Mouse (Mus musculus): ENCODE results near the gene Ptprz1. TPM values are rescaled to one million over a fixed set of nuclear protein-coding genes. Genes with fewer than 3 reads are reported as not detected.
"Not testable (repeated sequence)": the region's sequence is repeated elsewhere in the genome, so short reads cannot be mapped to it uniquely, and the experiment has no call there.

Ptprz1 gene
- polyA plus RNA-seq, 1 experiment from 2014 or later, result 102 TPM

DNA sequence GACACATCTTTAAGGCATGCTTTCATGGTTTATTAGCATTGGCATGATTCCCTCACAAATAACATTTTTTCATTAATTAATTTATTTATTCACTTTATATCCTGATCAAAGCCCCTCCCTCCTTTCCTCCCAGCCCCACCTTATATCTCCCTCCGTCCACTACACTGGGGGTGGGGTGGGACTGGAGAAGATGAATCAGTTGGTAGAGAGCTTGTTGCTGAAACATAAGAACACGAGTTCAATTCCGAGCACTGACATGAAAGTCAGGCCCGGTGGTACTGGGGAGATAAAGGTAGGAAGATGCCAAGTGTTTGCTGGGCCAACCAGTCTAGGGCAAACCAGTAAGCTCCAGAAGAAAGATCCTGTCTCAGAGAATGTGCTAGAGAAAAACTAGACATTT, 173.5 kb downstream of the Ptprz1 start:
- H3K9me3 ChIP-seq, result no peaks in the 10 kb centered on the region
- no peak overlapping the region for H3K27ac ChIP-seq
- H3K36me3 ChIP-seq (replicated peaks), result peaks cover 61% of the 10 kb centered on the region
- H3K27me3 ChIP-seq, result no peaks in the 10 kb centered on the region
- H3K4me3 ChIP-seq (replicated peaks), result no peak overlapping the region
- ATAC-seq (ENCODE audit: low FRiP score), result no peak
- no peak overlapping the region for H3K4me2 ChIP-seq
- no peak overlapping the region for H3K9ac ChIP-seq
- WGBS, result 90% methylated on average over 4 of the region's 4 CpGs
- H3K4me1 ChIP-seq, result no peaks in the 10 kb centered on the region

DNA sequence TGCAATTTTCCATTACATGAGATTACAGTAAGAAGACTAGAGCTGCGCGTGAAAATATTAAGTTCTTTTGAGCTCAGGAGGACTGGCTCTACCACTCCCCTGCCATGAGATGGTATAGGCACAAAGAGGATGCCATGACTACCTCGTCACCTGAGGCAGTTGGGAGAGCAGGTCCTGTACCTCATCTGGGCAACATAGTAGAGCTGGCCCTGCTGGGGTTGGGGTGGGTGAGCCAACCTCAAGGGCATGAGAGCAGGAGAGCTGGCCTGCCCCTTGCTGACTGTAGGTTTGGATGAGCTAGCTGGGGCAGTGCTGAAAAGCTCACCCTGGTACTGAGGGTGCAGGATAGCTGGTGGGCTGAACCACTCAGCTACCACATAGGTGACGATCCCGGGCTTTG, 180.4 kb downstream of the Ptprz1 start:
- Histone ChIP-seq H3K27ac (no peak overlapping the region), H3K4me2 (no peak overlapping the region), H3K36me3 (replicated peaks) (peaks cover 32% of the 10 kb centered on the region), H3K27me3 (no peaks in the 10 kb centered on the region), H3K9ac (no peak overlapping the region), H3K9me3 (no peaks in the 10 kb centered on the region), H3K4me3 (replicated peaks) (no peak overlapping the region), H3K4me1 (no peaks in the 10 kb centered on the region)
- ATAC-seq (ENCODE audit: low FRiP score), result 0 out of 2 replicates have a peak, but pooled peaks have one; percentile 36
- 92% methylated on average over 5 of the region's 5 CpGs for WGBS

DNA sequence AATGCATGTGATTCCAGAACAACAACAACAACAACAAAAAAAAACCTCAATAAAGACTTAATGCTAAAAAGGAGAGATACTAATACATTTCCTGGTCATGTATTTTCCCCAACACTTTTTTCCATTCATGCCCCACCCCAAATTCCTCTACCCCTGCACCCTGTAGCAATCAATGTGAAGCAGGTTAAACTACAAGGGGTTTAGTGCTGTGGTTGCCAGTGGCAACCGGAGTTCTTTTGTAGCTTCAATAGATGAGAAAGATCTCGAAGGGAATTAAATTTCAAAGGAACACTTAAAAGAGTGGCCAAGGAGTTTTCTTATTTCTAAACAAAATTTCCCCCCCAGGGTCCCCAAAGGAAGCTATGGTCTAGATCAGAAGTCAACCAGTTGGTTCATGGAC, 200.8 kb downstream of the Ptprz1 start:
- Histone ChIP-seq H3K4me2 (no peak overlapping the region), H3K9ac (no peak overlapping the region), H3K27me3 (no peaks in the 10 kb centered on the region), H3K9me3 (no peaks in the 10 kb centered on the region), H3K36me3 (replicated peaks) (no peaks in the 10 kb centered on the region), H3K4me3 (replicated peaks) (no peak overlapping the region), H3K27ac (no peak overlapping the region), H3K4me1 (no peaks in the 10 kb centered on the region)
- WGBS, result 35% methylated on average over 2 of the region's 2 CpGs
- ATAC-seq (ENCODE audit: low FRiP score), result no peak

DNA sequence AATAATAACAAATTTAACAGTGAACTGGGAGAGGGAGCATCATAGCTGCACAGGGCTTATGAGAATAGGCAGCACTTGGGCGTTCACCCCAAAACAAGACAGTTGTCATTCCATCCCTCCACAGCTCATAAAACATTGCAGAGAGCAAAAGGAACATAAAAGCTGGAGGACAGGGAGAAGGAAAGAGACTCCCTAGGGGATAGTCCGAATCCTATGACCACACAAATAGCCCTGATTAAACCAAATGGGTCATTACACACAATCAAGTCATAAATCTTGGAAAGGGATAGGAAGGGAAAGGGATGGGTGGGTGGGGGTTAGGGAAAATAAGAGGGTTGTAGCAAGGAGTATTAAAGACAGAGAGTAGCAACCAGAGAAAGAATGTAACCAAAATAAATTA, 203.0 kb downstream of the Ptprz1 start:
- Histone ChIP-seq H3K27me3 (no peaks in the 10 kb centered on the region), H3K9me3 (no peaks in the 10 kb centered on the region), H3K4me1 (no peaks in the 10 kb centered on the region), H3K4me2 (no peak overlapping the region), H3K27ac (no peak overlapping the region), H3K4me3 (replicated peaks) (no peak overlapping the region), H3K9ac (no peak overlapping the region), H3K36me3 (replicated peaks) (no peaks in the 10 kb centered on the region)
- WGBS, result 90% methylated on average over 2 of the region's 2 CpGs
- ATAC-seq (ENCODE audit: low FRiP score), result no peak

DNA sequence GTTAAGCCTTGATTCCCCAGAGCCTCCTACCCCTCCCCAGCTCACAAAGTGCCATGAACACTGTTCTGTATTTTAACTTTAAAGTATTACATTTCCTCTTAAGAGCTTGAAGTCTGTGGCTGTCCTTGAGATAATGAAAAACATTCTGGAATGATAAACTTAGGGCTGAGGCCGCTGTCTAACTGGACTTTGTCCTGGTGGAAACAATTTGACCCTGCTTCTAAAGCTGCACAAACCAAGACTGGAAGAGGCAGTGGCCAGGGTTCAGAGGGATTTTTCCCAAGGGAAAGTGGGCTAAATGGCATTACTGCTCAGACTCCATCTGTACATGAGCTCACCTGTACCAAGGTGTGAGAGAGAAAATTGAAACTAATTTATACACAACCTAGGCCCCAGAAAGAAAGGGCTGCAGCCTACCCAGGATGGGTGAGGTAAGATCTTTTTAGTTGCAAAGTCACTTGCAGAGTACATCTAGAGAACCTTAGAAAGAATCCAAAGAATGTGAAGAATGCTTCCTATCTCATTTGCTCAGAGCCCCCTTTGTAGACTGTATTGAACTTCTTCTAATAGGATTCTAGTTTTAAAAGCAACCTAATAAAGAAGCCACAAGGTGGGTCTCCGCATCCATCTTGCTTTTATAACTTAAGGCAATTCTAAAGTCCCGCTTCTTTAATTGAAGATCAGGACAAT, 204.8 kb downstream of the Ptprz1 start:
- no peaks in the 10 kb centered on the region for H3K36me3 ChIP-seq (replicated peaks)
- H3K4me1 ChIP-seq, result no peaks in the 10 kb centered on the region
- H3K27ac ChIP-seq, result no peak overlapping the region
- H3K9me3 ChIP-seq, result no peaks in the 10 kb centered on the region
- 58% methylated on average over 3 of the region's 3 CpGs for WGBS
- H3K9ac ChIP-seq, result no peak overlapping the region
- no peak overlapping the region for H3K4me2 ChIP-seq
- no peak overlapping the region for H3K4me3 ChIP-seq (replicated peaks)
- no peak for ATAC-seq (ENCODE audit: low FRiP score)
- H3K27me3 ChIP-seq, result no peaks in the 10 kb centered on the region

DNA sequence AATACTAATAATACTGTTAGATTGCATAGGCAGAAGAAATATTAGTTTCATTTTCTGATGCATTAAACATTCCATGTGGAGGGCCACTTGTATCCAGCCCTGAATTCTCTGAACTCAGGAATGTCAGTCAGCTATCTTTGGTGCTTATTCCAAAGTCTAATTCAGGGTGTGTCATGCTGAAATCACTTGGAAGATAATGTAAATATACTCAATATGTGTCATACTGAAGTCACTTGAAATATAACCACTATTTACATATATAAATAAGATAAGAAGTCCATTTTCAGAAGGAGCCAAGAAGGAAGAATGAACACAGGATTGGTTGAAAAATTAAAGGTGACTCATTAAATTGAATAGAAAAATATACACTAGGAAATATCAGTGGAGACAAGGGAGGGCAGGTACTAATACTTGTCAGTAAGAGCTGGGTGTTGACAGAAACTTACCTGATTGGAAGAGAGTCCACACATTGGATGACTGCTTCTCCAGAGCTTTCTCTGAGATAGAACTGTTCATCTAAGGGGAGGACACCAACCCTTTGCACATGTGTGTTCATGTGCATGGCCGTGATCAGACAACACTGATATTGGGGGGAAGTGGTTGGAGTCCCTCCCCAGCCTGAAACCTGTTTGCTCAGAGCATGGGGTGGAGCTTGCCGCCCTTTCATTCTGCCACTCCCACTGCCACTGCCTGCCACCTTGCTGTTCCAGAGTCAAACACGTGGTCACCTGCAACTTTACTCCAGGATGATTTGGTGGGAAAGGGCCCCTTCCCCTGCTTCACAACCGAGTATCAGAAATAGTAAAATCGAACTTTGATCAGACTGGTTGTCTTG, 209.5 kb downstream of the Ptprz1 start:
- Histone ChIP-seq H3K36me3 (replicated peaks) (no peaks in the 10 kb centered on the region), H3K4me1 (no peaks in the 10 kb centered on the region), H3K27ac (no peak overlapping the region), H3K9me3 (no peaks in the 10 kb centered on the region), H3K4me3 (replicated peaks) (no peak overlapping the region), H3K9ac (no peak overlapping the region), H3K27me3 (no peaks in the 10 kb centered on the region), H3K4me2 (no peak overlapping the region)
- WGBS, result 89% methylated on average over 5 of the region's 5 CpGs
- no peak for ATAC-seq (ENCODE audit: low FRiP score)

DNA sequence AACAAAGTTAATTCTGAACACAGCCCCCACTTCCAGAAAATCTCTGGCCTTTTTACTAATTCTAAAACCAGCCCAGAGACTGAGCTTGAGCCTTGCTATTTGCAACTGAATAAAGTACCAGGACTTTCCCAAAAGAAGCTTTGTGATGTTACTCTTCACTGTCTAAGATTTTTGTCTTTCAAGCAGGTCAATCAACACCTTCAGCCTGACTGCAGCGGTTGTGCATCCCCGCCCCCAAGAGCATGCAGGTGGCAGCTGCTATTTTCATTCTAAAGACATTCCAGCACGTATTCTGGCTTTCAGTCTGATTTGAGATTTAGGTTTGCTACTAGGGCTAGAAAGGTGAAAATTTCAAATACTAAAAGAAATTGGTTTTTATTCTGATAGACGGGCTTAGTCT, 214.0 kb downstream of the Ptprz1 start:
- WGBS, result 81% methylated on average over 4 of the region's 4 CpGs
- H3K36me3 ChIP-seq (replicated peaks); H3K27ac ChIP-seq; H3K4me3 ChIP-seq (replicated peaks); H3K9me3 ChIP-seq; H3K9ac ChIP-seq; H3K4me1 ChIP-seq; H3K4me2 ChIP-seq; ATAC-seq (ENCODE audit: low FRiP score); H3K27me3 ChIP-seq: not testable (repeated sequence)

DNA sequence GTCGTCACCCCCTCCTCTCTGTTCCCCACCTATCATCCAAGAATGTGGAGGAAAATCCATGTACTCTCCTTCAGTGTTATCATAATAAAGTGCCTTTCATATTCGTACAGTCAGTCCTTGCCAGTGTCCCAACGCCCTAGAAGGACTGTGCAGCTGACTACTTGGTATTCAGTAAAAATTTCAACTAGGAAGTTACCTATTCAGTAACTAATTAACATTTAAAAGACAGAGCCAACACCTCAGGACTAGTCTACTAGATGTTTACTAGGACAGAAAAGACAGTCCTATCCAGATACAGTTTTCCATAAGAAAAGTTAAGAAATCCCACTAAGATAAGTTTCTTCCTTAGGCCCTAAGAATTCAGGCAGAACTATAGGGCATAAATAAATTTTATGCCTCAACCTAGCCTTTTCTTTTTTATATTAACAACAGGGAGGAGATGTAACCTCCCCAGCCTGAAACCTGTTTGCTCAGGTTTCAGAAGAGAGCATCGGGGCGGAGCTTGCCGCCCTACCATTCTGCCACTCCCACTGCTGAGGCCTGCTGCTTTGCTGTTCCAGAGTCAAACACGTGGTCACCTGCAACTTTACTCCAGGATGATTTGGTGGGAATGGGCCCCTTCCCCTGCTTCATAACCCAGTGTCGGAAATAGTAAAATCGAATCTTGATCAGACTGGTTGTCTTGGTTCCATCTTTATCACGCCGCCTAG, 215.2 kb downstream of the Ptprz1 start:
- not testable (repeated sequence) for H3K4me1 ChIP-seq; H3K4me2 ChIP-seq; H3K9ac ChIP-seq; H3K4me3 ChIP-seq (replicated peaks); H3K36me3 ChIP-seq (replicated peaks); H3K27ac ChIP-seq; ATAC-seq (ENCODE audit: low FRiP score); H3K9me3 ChIP-seq; H3K27me3 ChIP-seq
- 93% methylated on average over 11 of the region's 11 CpGs for WGBS
